Mouse (Mus musculus) lung, embryonic 16.5 days (tissue): ENCODE data around the gene Kdm2b. TPM values are rescaled to one million over a fixed set of nuclear protein-coding genes. Genes with fewer than 3 reads are reported as not detected.
A peak's percentile ranks its signal among the peaks of the same experiment; 100 is the strongest.

Experiments used
- ATAC-seq: fragments of 200-750 bp; cut with Nextera tagmentation; 2 replicates; pipeline ENCODE4 v1.8.0; 2017; ENCODE audit warnings: low read depth, mild to moderate bottlenecking, moderate library complexity
- H3K27ac ChIP-seq: fragments of 300-500 bp; sonication (generic); 2 replicates; pipeline ENCODE4 v1.5.1; 2014; ENCODE audit warnings: mild to moderate bottlenecking, control low read depth, low read length
- H3K27me3 ChIP-seq: fragments of 300-500 bp; sonication (generic); 2 replicates; pipeline ENCODE4 v1.6.1; 2014; ENCODE audit warnings: low read depth, low read length, mixed read lengths; ENCODE audit not compliant: control insufficient read depth, insufficient read depth
- H3K36me3 ChIP-seq: fragments of 300-500 bp; sonication (generic); 2 replicates; pipeline ENCODE4 v1.6.1; 2014; ENCODE audit warnings: low read length; ENCODE audit not compliant: control insufficient read depth, insufficient read depth
- H3K4me1 ChIP-seq: fragments of 300-500 bp; sonication (generic); replicated peaks from 2 replicates; pipeline ENCODE4 v1.6.1; 2014; ENCODE audit warnings: low read length, mixed read lengths; ENCODE audit not compliant: control insufficient read depth, insufficient read depth
- H3K4me2 ChIP-seq: fragments of 300-500 bp; sonication (generic); 2 replicates; pipeline ENCODE4 v1.6.1; 2014; ENCODE audit warnings: low read depth, low read length, control low read depth
- H3K4me3 ChIP-seq: fragments of 300-500 bp; sonication (generic); 2 replicates; pipeline ENCODE4 v1.5.1; 2014; ENCODE audit warnings: mild to moderate bottlenecking, low read length, control low read depth
- H3K9ac ChIP-seq: fragments of 300-500 bp; sonication (generic); 2 replicates; pipeline ENCODE4 v1.6.1; 2014; ENCODE audit warnings: low read length, control low read depth
- H3K9me3 ChIP-seq: fragments of 300-500 bp; sonication (generic); 2 replicates; pipeline ENCODE4 v1.6.1; 2016; ENCODE audit warnings: low read length; ENCODE audit not compliant: control insufficient read depth
- WGBS: fragments of 180-500 bp; shearing (Covaris S2); extraction: QIAGEN DNeasy Blood & Tissue Kit; methylation state at CpG from one replicate; pipeline ENCODE4 v1.1.7; 2014; 5-methylcytosine and 5-hydroxymethylcytosine counted together
- polyA plus RNA-seq: library from polyadenylated mRNA; unstranded; fragments of >200 nt; fragmentation: Nextera tagmentation; extraction: Ambion mirVana; gene quantifications from 2 replicates; pipeline ENCODE4 v1.2.1, GENCODE M21; 2015

Kdm2b gene
- 35.5 and 37.6 TPM in 2 replicates for polyA plus RNA-seq

- H3K4me3 ChIP-seq = peak within 1 kb of the TSS; percentile 73
- no peaks in the 10 kb centered on the region for H3K27me3 ChIP-seq
- peak within 1 kb of the TSS; percentile 78 for H3K27ac ChIP-seq
- 5% methylated on average over 15 of the region's 15 CpGs for WGBS
- H3K9me3 ChIP-seq = no peaks in the 10 kb centered on the region
- 0 out of 2 replicates have a peak, but pooled peaks have one; percentile 6 for ATAC-seq
- peaks cover 21% of the 10 kb centered on the region for H3K4me1 ChIP-seq
- H3K36me3 ChIP-seq = no peaks in the 10 kb centered on the region
- peak within 1 kb of the TSS; percentile 88 for H3K4me2 ChIP-seq
- peak within 1 kb of the TSS; percentile 82 for H3K9ac ChIP-seq
Observed at GRCm38 (mm10) chr5:122989551-122990330, at the start of gene Kdm2b. Gene Kdm2b (minus strand): TSS chr5:122989823.

GRCm38 (mm10) chr5:123039120-123039752, 49.6 kb upstream of the Kdm2b start:
- no peaks in the 10 kb centered on the region for H3K27me3 ChIP-seq
- peak overlapping the region; percentile 18 for H3K27ac ChIP-seq
- H3K9me3 ChIP-seq = no peaks in the 10 kb centered on the region
- peak overlapping the region; percentile 55; the same call in 1 of the 2 replicates for H3K9ac ChIP-seq
- peak; percentile 84 for ATAC-seq
- peaks cover 10% of the 10 kb centered on the region for H3K4me1 ChIP-seq
- peak overlapping the region; percentile 69 for H3K4me2 ChIP-seq
- WGBS = 3% methylated on average over 25 of the region's 25 CpGs
- no peaks in the 10 kb centered on the region for H3K36me3 ChIP-seq
- H3K4me3 ChIP-seq = peak overlapping the region; percentile 43

GRCm38 (mm10) chr5:123038115-123038514, 48.5 kb upstream of the Kdm2b start:
- Histone ChIP-seq H3K27ac (no peak overlapping the region), H3K9me3 (no peaks in the 10 kb centered on the region), H3K27me3 (no peaks in the 10 kb centered on the region), H3K9ac (no peak overlapping the region), H3K4me2 (no peak overlapping the region), H3K4me1 (peaks cover 10% of the 10 kb centered on the region), H3K4me3 (no peak overlapping the region), H3K36me3 (no peaks in the 10 kb centered on the region)
- ATAC-seq = no peak
- 73% methylated on average over 5 of the region's 5 CpGs for WGBS

GRCm38 (mm10) chr5:123035564-123035963, 45.9 kb upstream of the Kdm2b start:
- Histone ChIP-seq H3K4me2 (no peak overlapping the region), H3K9ac (no peak overlapping the region), H3K27me3 (no peaks in the 10 kb centered on the region), H3K27ac (no peak overlapping the region), H3K36me3 (peaks cover 10% of the 10 kb centered on the region), H3K9me3 (peaks cover 3% of the 10 kb centered on the region; the same call in 1 of the 2 replicates), H3K4me3 (no peak overlapping the region), H3K4me1 (peaks cover 10% of the 10 kb centered on the region)
- peak; percentile 50; the same call in 1 of the 2 replicates for ATAC-seq
- 16% methylated on average over 6 of the region's 6 CpGs for WGBS

- ATAC-seq = no peak
Observed at GRCm38 (mm10) chr5:123035089-123035488, 45.5 kb upstream of the Kdm2b start.

GRCm38 (mm10) chr5:123033646-123034160, 44.1 kb upstream of the Kdm2b start:
- ATAC-seq = no peak
- Histone ChIP-seq H3K4me1 (peaks cover 3% of the 10 kb centered on the region; the same call in 1 of the 2 replicates), H3K9me3 (peaks cover 3% of the 10 kb centered on the region; the same call in 1 of the 2 replicates), H3K27me3 (no peaks in the 10 kb centered on the region), H3K27ac (no peak overlapping the region), H3K4me3 (no peak overlapping the region), H3K9ac (no peak overlapping the region), H3K36me3 (peaks cover 12% of the 10 kb centered on the region), H3K4me2 (no peak overlapping the region)
- WGBS = 67% methylated on average over 7 of the region's 7 CpGs

More at GRCm38 (mm10) chr5:123035089-123035488, 45.5 kb upstream of the Kdm2b start:
- Histone ChIP-seq H3K36me3 (peaks cover 11% of the 10 kb centered on the region), H3K27me3 (no peaks in the 10 kb centered on the region), H3K4me3 (no peak overlapping the region), H3K9me3 (peaks cover 3% of the 10 kb centered on the region; the same call in 1 of the 2 replicates), H3K4me1 (peaks cover 10% of the 10 kb centered on the region), H3K4me2 (no peak overlapping the region), H3K9ac (no peak overlapping the region), H3K27ac (no peak overlapping the region)
- WGBS = 80% methylated on average over 4 of the region's 4 CpGs

- 91% methylated on average over 3 of the region's 3 CpGs for WGBS
Observed at GRCm38 (mm10) chr5:123031312-123031711, 41.7 kb upstream of the Kdm2b start.

GRCm38 (mm10) chr5:123029729-123030128, 40.1 kb upstream of the Kdm2b start:
- no peaks in the 10 kb centered on the region for H3K27me3 ChIP-seq
- no peak overlapping the region for H3K27ac ChIP-seq
- H3K4me3 ChIP-seq = no peak overlapping the region
- peaks cover 12% of the 10 kb centered on the region for H3K36me3 ChIP-seq
- no peak for ATAC-seq
- no peak overlapping the region for H3K9ac ChIP-seq
- no peak overlapping the region for H3K4me2 ChIP-seq
- H3K9me3 ChIP-seq = peaks cover 3% of the 10 kb centered on the region; the same call in 1 of the 2 replicates
- 83% methylated on average over 7 of the region's 7 CpGs for WGBS
- H3K4me1 ChIP-seq = peaks cover 16% of the 10 kb centered on the region

More at GRCm38 (mm10) chr5:123031312-123031711, 41.7 kb upstream of the Kdm2b start:
- peaks cover 12% of the 10 kb centered on the region for H3K36me3 ChIP-seq
- H3K9me3 ChIP-seq = peaks cover 3% of the 10 kb centered on the region; the same call in 1 of the 2 replicates
- peaks cover 17% of the 10 kb centered on the region for H3K4me1 ChIP-seq
- H3K4me2 ChIP-seq = no peak overlapping the region
- no peaks in the 10 kb centered on the region for H3K27me3 ChIP-seq
- ATAC-seq = no peak
- H3K27ac ChIP-seq = no peak overlapping the region
- H3K4me3 ChIP-seq = no peak overlapping the region
- H3K9ac ChIP-seq = no peak overlapping the region

GRCm38 (mm10) chr5:123027436-123027835, 37.8 kb upstream of the Kdm2b start:
- no peak for ATAC-seq
- Histone ChIP-seq H3K27me3 (no peaks in the 10 kb centered on the region), H3K36me3 (peaks cover 12% of the 10 kb centered on the region), H3K27ac (no peak overlapping the region), H3K4me2 (no peak overlapping the region), H3K4me3 (no peak overlapping the region), H3K9me3 (peaks cover 3% of the 10 kb centered on the region; the same call in 1 of the 2 replicates), H3K4me1 (peaks cover 16% of the 10 kb centered on the region), H3K9ac (no peak overlapping the region)
- 37% methylated on average over 6 of the region's 6 CpGs for WGBS
